Mouse (Mus musculus) intestine, postnatal 0 days (tissue): ENCODE data around the gene Tpcn2. TPM values are rescaled to one million over a fixed set of nuclear protein-coding genes. Genes with fewer than 3 reads are reported as not detected.

Source experiments
- ATAC-seq: fragments of 200-750 bp; cut with Nextera tagmentation; 2 replicates; pipeline ENCODE4 v1.8.0; 2017; ENCODE audit warnings: mild to moderate bottlenecking, moderate TSS enrichment, moderate library complexity
- H3K27ac ChIP-seq: fragments of 300-500 bp; sonication (generic); 2 replicates; pipeline ENCODE4 v1.5.1; 2014; ENCODE audit warnings: mild to moderate bottlenecking, low read depth, low read length, moderate library complexity
- H3K27me3 ChIP-seq: fragments of 300-500 bp; sonication (generic); replicated peaks from 2 replicates; pipeline ENCODE4 v1.6.1; 2014; ENCODE audit warnings: low read length, mixed read lengths; ENCODE audit not compliant: control insufficient read depth, insufficient read depth
- H3K36me3 ChIP-seq: fragments of 300-500 bp; sonication (generic); 2 replicates; pipeline ENCODE4 v1.6.1; 2014; ENCODE audit warnings: mild to moderate bottlenecking, moderate library complexity; ENCODE audit not compliant: control insufficient read depth, insufficient read depth
- H3K4me1 ChIP-seq: fragments of 300-500 bp; sonication (generic); replicated peaks from 2 replicates; pipeline ENCODE4 v1.6.1; 2014; ENCODE audit warnings: antibody characterized with exemption, low read length, mixed read lengths; ENCODE audit not compliant: control insufficient read depth, insufficient read depth
- H3K4me2 ChIP-seq: fragments of 300-500 bp; sonication (generic); replicated peaks from 2 replicates; pipeline ENCODE4 v1.6.1; 2014; ENCODE audit warnings: low read depth, mild to moderate bottlenecking, moderate library complexity
- H3K4me3 ChIP-seq: fragments of 300-500 bp; sonication (generic); 2 replicates; pipeline ENCODE4 v1.5.1; 2014; ENCODE audit warnings: low read depth, low read length
- H3K9ac ChIP-seq: fragments of 300-500 bp; sonication (generic); 2 replicates; pipeline ENCODE4 v1.6.1; 2014; ENCODE audit warnings: mild to moderate bottlenecking, low read depth, low read length
- H3K9me3 ChIP-seq: fragments of 300-500 bp; sonication (generic); 2 replicates; pipeline ENCODE4 v1.6.1; 2016; ENCODE audit warnings: mixed run types; ENCODE audit not compliant: control insufficient read depth
- CTCF ChIP-seq: sonication (generic); IDR thresholded peaks from 2 replicates; pipeline ENCODE4 v1.5.1; 2016; ENCODE audit warnings: low read depth, mild to moderate bottlenecking, control low read depth, antibody characterized with exemption, moderate library complexity
- WGBS: fragments of 180-500 bp; shearing (Covaris S2); extraction: QIAGEN DNeasy Blood & Tissue Kit; methylation state at CpG from one replicate; pipeline ENCODE4 v1.1.7; 2014; 5-methylcytosine and 5-hydroxymethylcytosine counted together
- polyA plus RNA-seq: library from polyadenylated mRNA; unstranded; fragments of >200 nt; fragmentation: Nextera tagmentation; extraction: Ambion mirVana; gene quantifications from 2 replicates; pipeline ENCODE4 v1.2.1, GENCODE M21; 2015

The Tpcn2 gene
- polyA plus RNA-seq, 1 experiment from 2014 or later, result 7.6 TPM

DNA sequence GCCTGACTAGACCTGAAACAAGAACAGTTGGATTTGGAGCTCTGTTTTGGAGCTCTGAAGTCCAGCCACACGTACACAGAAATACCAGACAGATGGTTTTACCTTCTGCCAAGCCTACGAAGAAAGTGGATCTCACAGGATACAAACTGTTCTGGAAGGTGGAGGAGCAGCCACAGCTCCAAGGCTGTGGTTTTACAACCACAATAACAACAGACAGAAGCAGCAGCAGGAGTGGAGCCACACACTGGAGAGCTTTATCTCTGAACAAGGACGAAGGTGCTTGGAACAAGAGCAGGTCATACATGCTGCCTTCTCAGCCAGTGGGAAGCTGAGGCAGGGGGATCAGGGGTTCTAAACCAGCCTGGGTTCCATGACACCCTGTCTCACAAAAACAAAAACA is 35.7 kb upstream of the Tpcn2 start:
- no peak for ATAC-seq
- no peak overlapping the region for H3K4me2 ChIP-seq
- no peak overlapping the region for H3K9ac ChIP-seq
- H3K4me1 ChIP-seq, result no peaks in the 10 kb centered on the region
- 62% methylated on average over 3 of the region's 3 CpGs for WGBS
- H3K4me3 ChIP-seq, result no peak overlapping the region
- no peaks in the 10 kb centered on the region for H3K36me3 ChIP-seq
- no peak for TF ChIP-seq CTCF
- H3K9me3 ChIP-seq, result no peaks in the 10 kb centered on the region
- H3K27me3 ChIP-seq, result no peaks in the 10 kb centered on the region
- no peak overlapping the region for H3K27ac ChIP-seq

DNA sequence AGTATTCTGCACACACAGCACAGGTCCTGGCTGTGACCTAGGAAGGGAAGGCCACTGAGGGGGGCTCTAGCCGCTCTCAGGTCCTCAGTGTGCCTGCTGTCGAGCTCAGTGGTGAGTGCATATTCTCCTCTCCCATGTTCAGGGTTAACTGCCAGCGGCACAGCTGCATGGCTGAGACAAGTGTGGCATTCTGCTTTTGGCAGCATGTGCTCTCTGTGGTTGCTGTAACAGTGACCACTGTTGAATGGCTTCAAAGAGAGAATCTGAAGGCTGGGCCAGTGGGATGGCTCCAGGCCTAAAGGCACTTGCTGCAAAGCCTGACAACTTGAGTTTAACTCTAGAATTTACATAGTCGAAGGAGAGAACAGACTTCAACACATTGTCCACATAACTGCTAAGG is 33.7 kb upstream of the Tpcn2 start:
- H3K27ac ChIP-seq, result no peak overlapping the region
- H3K27me3 ChIP-seq, result no peaks in the 10 kb centered on the region
- WGBS, result 80% methylated on average over 4 of the region's 4 CpGs
- no peaks in the 10 kb centered on the region for H3K9me3 ChIP-seq
- no peaks in the 10 kb centered on the region for H3K4me1 ChIP-seq
- H3K4me3 ChIP-seq, result no peak overlapping the region
- TF ChIP-seq CTCF, result no peak
- no peak overlapping the region for H3K9ac ChIP-seq
- no peak for ATAC-seq
- H3K4me2 ChIP-seq, result no peak overlapping the region
- no peaks in the 10 kb centered on the region for H3K36me3 ChIP-seq

DNA sequence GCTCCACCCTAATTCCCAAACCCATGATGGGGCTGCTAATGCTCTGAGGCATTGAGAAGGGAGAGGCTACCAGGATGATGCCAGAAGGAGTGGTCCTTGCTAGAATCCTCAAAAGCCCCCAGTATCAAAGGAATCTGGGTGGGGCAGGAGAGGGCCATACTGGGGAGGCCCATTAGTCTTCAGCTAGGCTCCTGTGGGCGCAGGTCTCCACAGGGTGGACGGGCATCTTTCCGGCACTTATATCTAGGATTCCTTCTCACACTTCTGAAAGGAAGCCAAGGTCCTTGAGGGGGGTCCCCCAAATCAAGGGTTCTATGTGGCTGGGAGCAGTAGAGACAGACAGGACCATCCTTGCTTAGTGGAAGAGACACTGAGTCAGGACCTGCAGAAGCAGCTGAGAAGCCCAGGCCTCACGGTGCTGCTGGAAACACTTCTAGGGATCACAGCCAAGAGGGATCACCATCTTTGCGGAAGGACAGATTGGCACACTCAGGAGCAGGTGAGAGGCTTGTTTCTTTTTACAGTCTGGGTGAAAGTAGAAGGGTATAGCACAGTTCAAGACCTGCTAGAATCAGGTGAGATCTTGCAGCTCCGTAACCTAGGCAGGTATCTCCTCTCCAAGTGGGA is 31.1 kb upstream of the Tpcn2 start, which contains the start of gene Mrgprd:
Gene Mrgprd (plus strand): TSS at position 51 of the 627 bp plus-strand sequence.
- ATAC-seq, result no peak
- TF ChIP-seq CTCF, result no peak
- no peak within 1 kb of the TSS for H3K4me2 ChIP-seq

DNA sequence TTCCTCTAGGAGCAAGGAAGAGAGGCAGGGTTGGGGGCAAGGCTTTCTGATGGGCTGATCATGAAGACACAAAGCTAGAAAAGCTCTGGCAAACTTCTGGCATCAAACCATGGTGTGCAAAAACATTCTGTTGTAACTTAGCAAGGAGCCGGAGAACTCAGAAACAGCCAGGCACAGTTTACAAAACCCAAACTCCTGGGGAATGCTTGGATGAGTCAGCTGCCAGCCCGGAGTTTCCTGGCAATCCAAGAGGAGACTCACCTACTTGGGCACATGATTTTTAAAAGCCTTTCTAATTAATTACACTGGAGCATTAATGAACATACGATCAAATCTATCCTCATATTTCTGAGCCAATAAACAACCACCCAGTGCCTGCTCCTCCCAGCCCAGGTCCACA is 28.3 kb upstream of the Tpcn2 start:
- H3K4me1 ChIP-seq, result no peaks in the 10 kb centered on the region
- H3K36me3 ChIP-seq, result no peaks in the 10 kb centered on the region
- H3K4me3 ChIP-seq, result no peak overlapping the region
- ATAC-seq, result no peak
- no peak overlapping the region for H3K9ac ChIP-seq
- 75% methylated on average over 3 of the region's 3 CpGs for whole genome bisulfite sequencing
- H3K27me3 ChIP-seq, result no peaks in the 10 kb centered on the region
- no peaks in the 10 kb centered on the region for H3K9me3 ChIP-seq
- TF ChIP-seq CTCF, result no peak
- no peak overlapping the region for H3K27ac ChIP-seq
- no peak overlapping the region for H3K4me2 ChIP-seq

More for the DNA sequence above, 31.1 kb upstream of the Tpcn2 start, which contains the start of gene Mrgprd:
- Histone ChIP-seq H3K36me3 (no peaks in the 10 kb centered on the region), H3K9me3 (no peaks in the 10 kb centered on the region), H3K27me3 (no peaks in the 10 kb centered on the region), H3K4me1 (no peaks in the 10 kb centered on the region), H3K27ac (no peak within 1 kb of the TSS), H3K9ac (no peak within 1 kb of the TSS), H3K4me3 (no peak within 1 kb of the TSS)
- 84% methylated on average over 6 of the region's 6 CpGs for WGBS

DNA sequence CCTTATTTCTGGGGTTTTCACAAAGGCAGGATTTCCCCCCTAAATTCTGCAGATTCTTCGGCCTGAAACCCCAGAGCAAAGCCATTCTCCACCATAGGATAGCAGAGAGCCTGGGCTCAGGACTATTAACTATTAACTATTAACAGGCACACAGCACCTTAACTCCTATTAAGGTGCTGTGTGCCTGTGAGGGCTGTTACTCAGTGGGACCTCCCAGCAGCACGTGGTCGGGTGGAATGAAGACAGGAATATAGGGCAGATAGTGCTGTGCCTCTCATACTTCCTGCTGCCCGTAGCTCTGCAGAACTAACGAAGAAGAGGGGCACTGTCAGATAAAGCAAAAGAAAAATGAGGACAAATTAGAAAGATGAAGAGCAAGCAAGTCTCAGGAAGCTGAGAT is 26.7 kb upstream of the Tpcn2 start:
- WGBS, result 40% methylated on average over 5 of the region's 5 CpGs
- Histone ChIP-seq H3K4me1 (no peaks in the 10 kb centered on the region), H3K9ac (no peak overlapping the region), H3K4me2 (no peak overlapping the region), H3K27ac (no peak overlapping the region), H3K36me3 (no peaks in the 10 kb centered on the region), H3K4me3 (no peak overlapping the region), H3K27me3 (no peaks in the 10 kb centered on the region), H3K9me3 (no peaks in the 10 kb centered on the region)
- no peak for TF ChIP-seq CTCF
- ATAC-seq, result no peak; the same call in 1 of the 2 replicates

DNA sequence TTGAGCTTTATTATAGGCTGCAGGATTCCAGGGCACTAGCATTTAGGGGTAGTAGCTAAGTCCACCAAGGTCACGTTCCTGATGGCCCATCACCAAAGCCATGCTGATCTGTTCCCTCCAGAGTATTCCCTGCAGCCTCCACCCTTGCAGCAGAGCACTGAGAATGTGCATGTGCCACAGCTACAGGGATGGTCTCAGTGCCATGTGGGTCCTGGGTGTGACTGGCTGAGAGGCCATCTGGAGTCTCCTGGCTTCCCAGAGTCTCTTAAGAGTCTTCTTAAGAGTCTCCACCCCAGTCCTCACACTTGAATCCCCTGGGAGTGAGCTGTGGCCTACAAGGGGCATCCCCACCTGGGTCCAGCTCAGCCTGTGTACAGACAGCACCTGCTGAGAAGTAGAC is 26.1 kb upstream of the Tpcn2 start:
- no peak for ATAC-seq
- H3K4me2 ChIP-seq, result no peak overlapping the region
- WGBS, result 85% methylated on average over 1 of the region's 1 CpGs
- H3K27me3 ChIP-seq, result no peaks in the 10 kb centered on the region
- H3K36me3 ChIP-seq, result no peaks in the 10 kb centered on the region
- no peak overlapping the region for H3K27ac ChIP-seq
- TF ChIP-seq CTCF, result no peak
- H3K4me1 ChIP-seq, result no peaks in the 10 kb centered on the region
- no peak overlapping the region for H3K9ac ChIP-seq
- H3K9me3 ChIP-seq, result no peaks in the 10 kb centered on the region
- H3K4me3 ChIP-seq, result no peak overlapping the region
